Mouse (Mus musculus) ES-E14 (cell line): Measurements from ENCODE around the gene Epha1. TPM values are rescaled to one million over a fixed set of nuclear protein-coding genes. Genes with fewer than 3 reads are reported as not detected.

Experiments
- DNase-seq: peaks from one replicate; pipeline ENCODE4 v3.0.0-alpha.2; 2013; ENCODE audit warnings: low read depth, low spot score
- H3K27ac ChIP-seq: 2 replicates; pipeline ENCODE4 v1.5.1; 2012; ENCODE audit warnings: low read depth, mild to moderate bottlenecking, low read length, moderate library complexity, mixed read lengths; ENCODE audit not compliant: poor library complexity, insufficient read depth, severe bottlenecking
- H3K36me3 ChIP-seq: 2 replicates; pipeline ENCODE4 v1.6.1; 2012; ENCODE audit warnings: mild to moderate bottlenecking, low read length, moderate library complexity, mixed read lengths; ENCODE audit not compliant: control insufficient read depth, poor library complexity, insufficient read depth, severe bottlenecking
- H3K4me1 ChIP-seq, 2 experiments: fragments of 150-350 bp in 1 of 2; sonication (generic) in 1 of 2; 2 replicates each; pipeline ENCODE4 v1.6.1; 2012; ENCODE audit warnings: low read length in 2 of 2, mild to moderate bottlenecking in 1 of 2, mixed read lengths in 1 of 2; ENCODE audit not compliant: control insufficient read depth in 2 of 2, insufficient read depth in 2 of 2, poor library complexity in 1 of 2
- H3K4me3 ChIP-seq, 2 experiments: fragments of 150-350 bp in 1 of 2; sonication (generic) in 1 of 2; 2 replicates each; pipeline ENCODE4 v1.5.1; 2012; ENCODE audit warnings: low read length in 2 of 2, low read depth in 1 of 2, mild to moderate bottlenecking in 1 of 2, mixed read lengths in 1 of 2; ENCODE audit not compliant: insufficient read depth in 1 of 2, poor library complexity in 1 of 2, severe bottlenecking in 1 of 2
- H3K9ac ChIP-seq: 2 replicates; pipeline ENCODE4 v1.6.1; 2012; ENCODE audit warnings: low read depth, mild to moderate bottlenecking, low read length, mixed read lengths; ENCODE audit not compliant: poor library complexity, insufficient read depth, severe bottlenecking
- H3K9me3 ChIP-seq: fragments of 150-350 bp; sonication (generic); 2 replicates; pipeline ENCODE4 v1.6.1; 2012; ENCODE audit warnings: low read depth, mild to moderate bottlenecking, low read length; ENCODE audit not compliant: control insufficient read depth, insufficient read depth
- CHD2 ChIP-seq: IDR thresholded peaks from 2 replicates; pipeline ENCODE4 v1.6.1; 2014; ENCODE audit warnings: mild to moderate bottlenecking, low read depth, low read length, inconsistent platforms
- HCFC1 ChIP-seq: IDR thresholded peaks from 2 replicates; pipeline ENCODE4 v1.6.1; 2012; ENCODE audit warnings: low read length, inconsistent platforms, borderline replicate concordance; ENCODE audit not compliant: insufficient read depth
- MAFK ChIP-seq: IDR thresholded peaks from 2 replicates; pipeline ENCODE4 v1.6.1; 2014; ENCODE audit warnings: mild to moderate bottlenecking, low read depth, low read length, inconsistent platforms; ENCODE audit not compliant: insufficient read depth
- ZC3H11A ChIP-seq: IDR thresholded peaks from 2 replicates; pipeline ENCODE4 v1.6.1; 2012; ENCODE audit warnings: low read depth, mild to moderate bottlenecking, inconsistent platforms, low read length, borderline replicate concordance
- ZNF384 ChIP-seq: IDR thresholded peaks from 2 replicates; pipeline ENCODE4 v1.6.1; 2012; ENCODE audit warnings: low read depth, low read length, inconsistent platforms
- in situ Hi-C, 2 experiments: fragments of 600-800 bp; cut with MboI; formaldehyde crosslinking; loops; one replicate each; pipeline ENCODE4 v1.15.1; 2025; ENCODE audit warnings: low sequenced_read_pairs in 2 of 2, inconsistent platforms in 1 of 2; ENCODE audit not compliant: unreplicated experiment in 2 of 2
- total RNA-seq: library from RNA; depleted of rRNA; stranded (reverse); fragments of 300-350 nt; gene quantifications from 2 replicates; pipeline ENCODE4 v1.2.3, GENCODE M21; 2012

Gene Epha1
- total RNA-seq, 1 experiment = 24.1 TPM

GRCm38 (mm10) chr6:42354076-42355019 lies 18.7 kb downstream of the Epha1 start:
- no peaks in the 10 kb centered on the region for H3K9me3 ChIP-seq
- no peak overlapping the region for H3K27ac ChIP-seq
- H3K4me1 ChIP-seq = peaks cover 0 to 12% of the 10 kb centered on the region in 2 experiments; a peak in 1 of 4 replicates
- no peak overlapping the region for H3K9ac ChIP-seq
- in situ Hi-C loops = no loop called here
- no peak overlapping the region for H3K4me3 ChIP-seq
- no peak for DNase-seq
- H3K36me3 ChIP-seq = peaks cover 15% of the 10 kb centered on the region; the same call in 1 of the 2 replicates
- TF ChIP-seq MAFK (no peak), ZC3H11A (no peak), HCFC1 (no peak), ZNF384 (no peak), CHD2 (no peak)

- no peak overlapping the region for H3K9ac ChIP-seq
- H3K4me1 ChIP-seq = peaks cover 0 to 12% of the 10 kb centered on the region in 2 experiments; a peak in 1 of 4 replicates
- no peak for DNase-seq
- in situ Hi-C loops = no loop called here
- TF ChIP-seq MAFK (no peak), CHD2 (no peak), ZNF384 (no peak), ZC3H11A (no peak), HCFC1 (no peak)
- no peaks in the 10 kb centered on the region for H3K9me3 ChIP-seq
- no peak overlapping the region for H3K4me3 ChIP-seq
- peaks cover 9% of the 10 kb centered on the region; the same call in 1 of the 2 replicates for H3K36me3 ChIP-seq
- no peak overlapping the region for H3K27ac ChIP-seq
Observed at GRCm38 (mm10) chr6:42353180-42353579, 19.9 kb downstream of the Epha1 start.

- no peak overlapping the region for H3K9ac ChIP-seq
- H3K4me1 ChIP-seq = peaks cover 0 to 10% of the 10 kb centered on the region in 2 experiments; a peak in 1 of 4 replicates
- H3K27ac ChIP-seq = no peak overlapping the region
- no peak overlapping the region for H3K4me3 ChIP-seq
- DNase-seq = no peak
- in situ Hi-C loops = no loop called here
- H3K36me3 ChIP-seq = peaks cover 4% of the 10 kb centered on the region; the same call in 1 of the 2 replicates
- no peak for TF ChIP-seq CHD2
- no peaks in the 10 kb centered on the region for H3K9me3 ChIP-seq
Observed at GRCm38 (mm10) chr6:42352486-42352846, 20.6 kb downstream of the Epha1 start.

- no peak overlapping the region for H3K27ac ChIP-seq
- peaks cover 1% of the 10 kb centered on the region; the same call in 1 of the 2 replicates for H3K36me3 ChIP-seq
- in situ Hi-C loops = no loop called here
- H3K4me1 ChIP-seq = peaks cover 0 to 10% of the 10 kb centered on the region in 2 experiments; a peak in 1 of 4 replicates
- no peaks in the 10 kb centered on the region for H3K9me3 ChIP-seq
- H3K9ac ChIP-seq = no peak overlapping the region
- H3K4me3 ChIP-seq = no peak overlapping the region
- TF ChIP-seq HCFC1 = no peak
- TF ChIP-seq ZC3H11A = no peak
- no peak for TF ChIP-seq MAFK
- TF ChIP-seq CHD2 = no peak
- TF ChIP-seq ZNF384 = no peak
- DNase-seq = no peak
Observed at GRCm38 (mm10) chr6:42351776-42352485, 21.1 kb downstream of the Epha1 start.
